Mouse (Mus musculus) mouse embryonic stem cell (cell line): ENCODE results near the gene Map2k2.

ENCODE experiments used
- in situ Hi-C, 2 experiments: fragments of 300-500 bp; cut with MboI; formaldehyde crosslinking; loops; 1 replicate in 1 of 2; 3 replicates in 1 of 2; pipeline ENCODE4 v1.14.3; 2019 to 2020; ENCODE audit warnings: low sequenced_read_pairs in 2 of 2, low pct_unique_long_range_greater_than_20kb in 1 of 2, mixed read lengths in 1 of 2; ENCODE audit not compliant: unreplicated experiment in 1 of 2

Gene Map2k2

DNA sequence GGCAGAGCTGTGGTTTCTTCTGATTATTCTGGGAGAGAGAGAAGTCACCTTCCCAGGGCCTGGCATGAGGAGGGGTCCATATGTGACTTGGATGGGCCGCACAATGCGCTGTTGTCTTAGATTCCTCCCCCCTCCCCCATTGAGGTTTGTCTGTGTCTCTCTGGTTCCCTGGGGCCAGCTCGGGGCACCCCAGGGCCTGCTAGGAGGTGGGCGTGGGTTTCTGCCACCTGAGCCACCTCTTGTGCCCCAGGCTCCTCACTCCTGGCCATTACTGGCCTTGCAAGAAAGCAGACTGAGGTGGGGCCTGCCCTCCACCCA is 33.8 kb downstream of the Map2k2 start:
- in situ Hi-C loops = no loop called here

DNA sequence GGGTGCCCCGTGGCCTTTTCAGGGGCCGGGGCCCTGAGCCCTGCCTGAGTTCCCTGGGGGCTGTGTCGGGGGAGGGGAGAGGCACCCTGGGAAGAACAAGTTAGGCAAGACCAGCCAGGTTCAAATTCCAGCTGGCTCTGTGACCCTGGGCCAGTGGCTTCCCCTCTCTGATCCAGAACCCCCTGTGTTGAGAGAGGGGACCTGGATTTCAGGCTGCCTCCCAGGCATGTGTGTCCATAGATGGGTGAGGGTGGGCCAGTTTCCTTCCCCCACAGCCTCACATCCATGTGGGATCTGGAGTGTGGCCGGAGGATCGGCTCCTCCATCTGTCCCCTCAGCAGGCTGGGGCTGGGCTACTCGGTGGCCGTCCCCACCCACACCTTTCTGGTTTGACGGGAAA is 34.3 kb downstream of the Map2k2 start:
- in situ Hi-C loops = no loop called here

DNA sequence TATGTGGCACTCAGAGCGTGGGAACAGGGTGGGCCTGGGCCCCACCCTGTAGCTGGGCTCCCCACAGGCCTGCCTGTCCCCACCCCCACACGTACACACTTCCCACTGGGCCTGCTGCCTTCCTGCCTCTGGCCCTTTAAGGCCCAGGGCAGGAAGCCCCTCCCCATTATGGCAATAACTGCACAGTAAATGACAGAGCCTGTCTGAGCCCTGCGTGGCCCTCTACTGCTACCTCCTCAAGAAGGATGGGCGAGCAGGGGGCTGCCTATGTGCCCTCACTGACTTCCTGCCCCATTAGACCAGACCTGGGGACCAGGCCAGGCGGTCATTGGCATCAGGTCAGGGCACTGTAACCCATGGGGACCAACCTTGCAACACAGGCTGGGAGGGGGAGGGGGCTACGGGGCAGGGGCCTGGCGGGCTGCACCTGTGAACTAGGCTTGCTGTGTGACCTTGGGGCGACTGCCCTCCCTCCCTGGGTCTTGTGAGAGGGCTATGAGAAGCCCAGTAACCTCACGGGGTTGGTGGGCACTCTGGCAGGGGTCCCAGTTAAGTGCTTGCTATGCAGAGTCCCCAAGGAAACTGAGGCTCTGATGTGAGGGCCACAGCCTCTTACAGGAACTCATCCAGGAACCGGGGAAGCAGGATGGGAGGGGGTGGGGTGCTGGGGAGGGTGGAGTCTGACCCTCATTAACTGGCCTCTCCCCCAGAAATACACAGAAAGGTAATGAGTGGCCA is 35.2 kb downstream of the Map2k2 start:
- in situ Hi-C loops = no loop called here

DNA sequence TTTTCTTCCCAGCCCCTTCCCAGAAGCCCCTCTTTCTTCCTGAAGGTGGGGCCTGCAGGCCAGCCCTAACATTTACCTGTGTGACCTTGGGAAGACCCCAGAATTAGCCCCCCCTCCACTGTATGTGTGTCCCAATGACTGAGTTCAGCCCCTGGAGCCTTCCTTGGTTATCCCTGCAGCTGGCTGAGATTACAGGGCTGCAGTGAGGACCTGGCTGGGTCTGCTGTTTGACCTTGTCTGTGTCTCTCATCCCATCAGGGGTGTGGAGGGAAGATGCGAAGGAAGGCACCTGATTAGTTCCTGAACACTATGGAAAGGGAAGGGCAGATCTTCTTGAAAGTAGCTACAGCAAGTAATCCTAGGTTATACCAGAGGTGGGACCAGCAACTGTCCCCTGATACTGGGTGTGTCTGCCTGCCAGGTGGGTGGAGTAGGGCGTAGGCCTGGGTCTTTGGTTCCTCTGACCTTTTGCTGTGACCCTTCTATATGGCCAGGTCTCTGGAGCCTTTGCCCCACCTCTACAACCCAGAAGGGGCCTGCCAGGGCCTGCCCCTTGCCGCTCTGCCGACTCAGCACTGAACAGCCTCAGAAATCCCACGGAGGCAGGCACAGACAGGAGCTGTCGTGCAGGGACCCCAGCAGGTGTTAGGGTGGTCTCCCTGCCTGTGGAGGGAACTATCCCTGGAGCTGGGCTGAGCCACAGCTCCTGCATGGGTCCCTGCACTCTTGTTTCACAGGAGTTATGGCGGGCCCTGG is 35.9 kb downstream of the Map2k2 start:
- in situ Hi-C loops = no loop called here

DNA sequence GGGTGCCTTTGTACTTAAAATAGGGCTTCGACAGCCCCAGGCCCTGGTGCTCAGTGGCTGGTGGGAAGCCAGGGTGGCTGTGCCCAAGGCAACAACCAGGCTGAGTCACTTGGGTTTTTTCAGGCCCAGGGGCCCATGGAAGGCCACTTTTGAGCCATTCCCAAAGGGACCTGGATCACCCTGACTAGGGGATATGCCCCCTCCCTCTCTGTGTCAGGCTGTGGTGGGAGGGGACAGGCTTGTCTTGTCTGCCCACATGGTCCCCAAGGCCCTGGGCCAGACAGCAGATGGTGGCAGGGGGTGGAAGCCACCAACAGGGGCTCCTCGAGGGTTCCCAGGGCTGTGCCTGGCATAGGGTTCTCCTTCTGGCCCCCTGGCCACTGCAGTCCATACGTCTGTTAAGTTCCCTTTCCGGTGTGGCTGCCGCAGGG is 36.9 kb downstream of the Map2k2 start:
- in situ Hi-C loops = no loop called here

DNA sequence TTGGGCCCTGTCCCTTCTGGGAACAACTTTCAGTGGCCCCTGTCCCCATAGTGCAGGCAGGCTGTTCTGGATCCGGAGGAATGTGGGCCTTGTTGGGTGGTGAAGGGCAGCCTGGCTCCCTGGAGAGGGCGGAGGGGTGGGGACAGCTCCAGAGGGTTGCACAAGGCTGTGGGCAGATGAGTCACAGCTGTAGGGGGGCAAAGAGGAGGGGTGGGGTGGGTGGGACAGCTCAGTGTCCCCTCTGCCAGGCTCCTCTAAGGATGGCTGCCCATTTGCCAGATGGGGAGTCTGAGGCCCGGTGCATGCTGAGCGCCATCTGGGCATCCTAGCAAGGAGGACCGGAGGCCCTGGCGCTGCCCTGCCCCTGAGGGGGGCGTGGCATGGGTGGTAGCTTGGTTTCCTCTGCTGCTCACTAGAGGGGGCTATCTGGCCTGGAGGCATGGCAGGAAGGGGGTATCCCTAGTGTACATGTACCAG is 37.5 kb downstream of the Map2k2 start:
- in situ Hi-C loops = no loop called here

DNA sequence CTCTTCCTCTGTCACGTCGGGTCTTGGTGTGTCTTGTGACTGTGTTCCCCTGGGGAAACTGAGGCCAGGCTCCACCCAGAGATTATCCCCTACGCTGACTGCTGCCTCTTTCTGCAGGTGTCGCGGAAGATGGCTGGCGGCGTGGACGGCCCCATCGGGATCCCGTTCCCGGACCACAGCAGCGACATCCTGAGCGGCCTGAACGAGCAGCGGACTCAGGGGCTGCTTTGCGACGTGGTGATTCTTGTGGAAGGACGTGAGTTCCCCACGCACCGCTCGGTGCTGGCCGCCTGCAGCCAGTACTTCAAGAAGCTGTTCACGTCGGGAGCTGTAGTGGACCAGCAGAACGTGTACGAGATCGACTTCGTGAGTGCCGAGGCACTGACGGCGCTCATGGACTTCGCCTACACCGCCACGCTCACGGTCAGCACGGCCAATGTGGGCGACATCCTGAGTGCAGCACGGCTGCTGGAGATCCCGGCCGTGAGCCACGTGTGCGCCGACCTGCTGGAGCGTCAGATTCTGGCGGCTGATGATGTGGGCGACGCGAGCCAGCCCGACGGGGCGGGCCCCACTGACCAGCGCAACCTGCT is 38.2 kb downstream of the Map2k2 start:
- in situ Hi-C loops = no loop called here

DNA sequence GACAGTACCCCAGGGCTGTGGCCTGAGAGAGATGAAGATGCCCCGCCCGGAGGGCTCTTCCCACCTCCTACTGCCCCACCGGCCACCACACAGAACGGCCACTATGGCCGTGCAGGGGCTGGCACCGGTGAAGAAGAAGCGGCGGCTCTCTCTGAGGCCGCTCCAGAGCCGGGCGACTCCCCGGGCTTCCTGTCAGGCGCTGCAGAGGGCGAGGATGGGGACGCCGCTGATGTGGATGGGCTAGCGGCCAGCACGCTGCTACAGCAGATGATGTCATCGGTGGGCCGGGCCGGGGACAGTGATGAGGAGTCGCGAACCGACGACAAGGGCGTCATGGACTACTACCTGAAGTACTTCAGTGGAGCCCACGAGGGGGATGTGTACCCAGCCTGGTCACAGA is 39.0 kb downstream of the Map2k2 start:
- in situ Hi-C loops = no loop called here

DNA sequence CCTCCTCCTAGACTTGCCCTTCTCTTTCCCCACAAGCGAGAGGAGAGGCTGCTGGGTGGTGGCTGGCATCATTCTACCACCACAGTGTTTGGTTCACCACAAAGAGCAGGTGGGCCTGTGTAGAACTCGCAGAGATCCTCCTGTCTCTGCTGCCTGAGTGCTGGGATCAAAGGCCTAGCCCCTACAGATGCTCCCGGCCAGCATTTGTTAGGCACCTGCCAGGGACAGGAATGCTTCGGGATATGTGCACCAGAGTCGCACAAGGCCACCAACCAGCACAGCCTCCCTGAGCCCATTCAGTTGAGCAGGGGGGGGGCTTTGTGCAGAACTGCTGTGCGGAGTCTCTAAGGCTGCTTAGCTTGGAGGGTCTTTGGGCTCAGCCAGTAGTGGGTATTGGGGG is 39.6 kb downstream of the Map2k2 start:
- in situ Hi-C loops = no loop called here

DNA sequence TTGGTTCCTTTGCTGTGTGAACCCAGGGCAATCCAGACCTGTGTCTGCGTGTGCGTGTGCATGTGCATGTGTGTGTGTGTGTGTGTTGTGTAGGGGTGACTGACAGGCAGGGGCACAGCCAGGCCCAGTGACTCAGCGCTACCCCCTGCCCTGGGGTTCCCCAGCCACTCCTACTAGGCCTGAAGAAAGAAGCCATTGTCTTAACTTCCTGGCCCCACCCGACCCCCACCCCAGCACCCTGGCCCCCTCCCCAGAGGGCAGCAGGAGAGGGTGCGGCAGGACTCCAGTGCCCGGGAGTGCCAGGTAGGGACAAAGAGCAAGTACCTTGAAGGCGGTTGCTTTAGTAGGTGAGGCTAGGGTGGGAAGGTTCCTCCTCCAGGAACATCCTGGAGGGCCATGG is 40.1 kb downstream of the Map2k2 start:
- in situ Hi-C loops = no loop called here

DNA sequence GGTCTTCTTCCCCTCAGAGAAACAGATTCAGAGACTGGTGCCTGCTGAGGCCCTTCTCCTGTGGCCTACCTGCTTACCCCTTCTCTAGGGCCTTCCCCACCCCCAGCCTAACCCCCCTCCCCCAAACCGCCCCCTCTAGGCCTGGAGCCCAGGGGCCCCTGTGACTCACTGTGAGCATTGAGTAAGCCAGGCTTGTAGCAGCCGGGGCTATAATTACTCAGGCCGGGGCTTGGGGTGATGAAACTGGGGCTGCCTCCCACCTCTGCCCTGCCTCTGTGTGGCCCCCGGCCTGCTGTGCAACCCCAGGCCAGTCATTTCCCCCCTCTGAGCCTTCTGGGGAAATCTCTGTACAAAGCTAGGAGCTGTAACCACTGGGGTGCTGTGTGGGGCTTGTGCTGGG is 40.6 kb downstream of the Map2k2 start:
- in situ Hi-C loops = no loop called here

DNA sequence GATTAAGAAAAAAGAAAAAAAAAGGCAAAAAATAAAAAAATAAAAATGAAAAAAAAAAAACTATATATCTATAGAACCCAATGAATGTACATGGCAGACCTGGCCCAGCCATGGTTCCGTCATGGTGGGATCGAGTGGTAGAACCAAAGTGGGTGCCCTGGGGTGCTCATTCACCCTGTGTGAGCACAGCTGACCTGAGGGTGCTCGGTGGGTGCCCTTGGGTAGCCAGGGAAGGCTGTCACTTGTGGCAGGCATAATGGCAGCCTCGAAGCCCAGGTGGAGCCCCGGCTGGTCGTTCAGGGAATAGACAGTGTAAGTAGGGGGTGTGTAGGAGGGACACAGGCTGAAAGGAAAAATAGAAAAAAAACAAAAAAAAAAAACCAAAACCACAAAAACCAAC is 45.5 kb downstream of the Map2k2 start:
- in situ Hi-C loops = no loop called here

DNA sequence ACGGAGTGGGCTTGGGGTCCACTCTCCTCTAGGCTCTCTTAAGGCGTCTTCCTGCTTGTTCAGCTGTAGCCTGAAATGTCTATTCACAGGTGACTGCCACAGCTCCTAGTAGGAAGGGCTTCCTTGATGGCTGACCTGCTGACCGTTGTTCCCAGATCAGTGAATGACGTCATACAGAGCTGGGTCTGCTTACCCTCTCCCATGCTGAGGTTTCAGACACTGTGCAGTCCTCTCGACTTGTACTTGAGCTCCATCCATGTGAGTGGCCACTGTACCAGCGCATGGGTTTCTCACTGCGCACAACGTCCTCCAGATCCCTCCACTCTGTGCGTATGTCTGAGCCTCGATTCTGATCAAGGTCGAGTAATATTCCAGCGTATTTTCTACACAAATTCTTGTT is 46.9 kb downstream of the Map2k2 start:
- in situ Hi-C loops = no loop called here

DNA sequence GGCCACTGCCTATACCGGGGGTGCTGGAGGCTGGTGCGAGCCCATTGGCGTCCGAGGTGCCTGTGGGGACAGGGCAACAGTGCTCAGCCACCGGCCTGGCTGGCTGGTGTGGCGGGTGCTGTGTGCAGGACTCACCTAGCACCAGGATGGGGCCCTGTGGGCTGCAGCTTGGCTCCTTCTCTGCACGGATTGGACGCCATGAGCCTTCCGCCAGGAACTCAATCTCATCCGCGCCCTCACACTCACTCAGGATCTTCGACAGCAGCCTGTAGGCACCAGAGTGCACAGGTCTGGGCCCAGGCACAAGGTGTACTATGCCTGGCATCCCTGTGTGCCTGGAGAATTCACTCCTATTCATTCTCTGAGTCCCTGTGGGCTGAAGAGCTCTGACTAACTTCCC is 48.6 kb downstream of the Map2k2 start:
- in situ Hi-C loops = no loop called here

DNA sequence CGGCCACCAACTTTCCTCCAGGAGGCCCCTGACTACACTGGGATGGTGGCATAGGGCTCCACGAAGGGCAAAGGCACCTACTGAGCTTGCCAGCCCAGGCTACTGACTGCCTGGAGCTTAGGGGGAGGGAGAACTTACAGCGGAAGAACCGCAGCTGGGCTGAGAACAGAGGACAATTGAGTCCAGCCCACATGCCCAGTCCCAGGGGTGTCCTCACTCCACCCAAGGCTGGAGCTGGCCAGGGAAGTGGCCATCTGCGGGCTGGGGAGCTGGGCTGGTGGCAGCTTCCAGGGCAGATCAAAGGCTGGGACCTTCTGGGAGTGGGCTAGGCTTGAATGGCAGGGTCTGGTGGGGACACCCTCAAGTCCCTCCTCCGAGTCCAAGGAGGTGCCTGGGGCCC is 49.0 kb downstream of the Map2k2 start:
- in situ Hi-C loops = no loop called here

DNA sequence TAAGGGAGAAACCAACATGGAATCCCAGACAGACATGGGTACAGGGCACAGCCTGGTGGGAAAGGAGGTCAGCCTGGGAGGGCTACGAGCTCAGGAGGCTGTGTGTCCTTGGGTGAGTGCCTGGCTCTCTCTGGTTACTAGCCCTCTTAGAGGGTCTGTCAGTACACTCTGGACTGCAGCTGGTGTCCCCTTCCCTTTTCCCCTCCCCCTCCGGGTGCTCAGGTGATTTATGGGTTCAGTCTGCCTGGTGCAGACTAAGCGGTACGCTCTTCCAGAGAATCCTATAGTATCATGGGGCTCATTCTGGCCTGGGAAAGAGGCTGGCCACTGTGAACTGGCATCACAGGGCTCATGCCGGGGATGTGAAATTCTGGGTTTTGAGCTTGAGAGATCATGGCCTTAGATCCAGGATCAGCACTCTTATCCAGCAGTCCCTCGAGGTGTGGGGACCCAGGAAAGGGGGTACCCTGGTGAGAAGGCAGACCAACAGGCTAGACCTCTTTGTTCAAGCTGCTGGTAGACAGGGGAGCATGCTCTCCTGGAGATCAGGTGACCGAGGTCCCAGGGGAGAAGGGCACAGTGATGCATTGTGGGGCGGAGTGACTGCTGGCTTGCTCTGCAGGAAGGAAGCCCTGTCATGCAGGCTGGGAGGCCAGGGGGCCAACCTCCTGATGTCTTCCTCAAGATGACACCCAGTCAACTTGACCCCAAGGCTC is 56.0 kb downstream of the Map2k2 start:
- in situ Hi-C loops = no loop called here

DNA sequence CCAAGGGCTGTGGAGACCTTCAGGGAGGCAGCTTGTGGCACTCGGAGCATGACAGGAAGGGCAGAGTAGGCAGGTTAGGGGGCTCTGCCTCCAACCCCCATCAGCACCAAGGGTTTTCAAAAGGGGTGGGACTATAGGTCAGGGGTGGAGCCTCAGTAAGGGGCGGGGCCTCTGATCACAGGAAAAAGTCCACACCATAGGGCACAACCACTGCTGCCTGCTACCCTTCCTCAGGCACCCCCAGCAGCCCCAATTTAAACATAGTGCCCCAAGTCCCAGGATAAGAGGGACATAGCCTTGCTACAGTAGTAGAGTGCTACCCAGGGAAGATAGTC is 56.6 kb downstream of the Map2k2 start:
- in situ Hi-C loops = no loop called here

DNA sequence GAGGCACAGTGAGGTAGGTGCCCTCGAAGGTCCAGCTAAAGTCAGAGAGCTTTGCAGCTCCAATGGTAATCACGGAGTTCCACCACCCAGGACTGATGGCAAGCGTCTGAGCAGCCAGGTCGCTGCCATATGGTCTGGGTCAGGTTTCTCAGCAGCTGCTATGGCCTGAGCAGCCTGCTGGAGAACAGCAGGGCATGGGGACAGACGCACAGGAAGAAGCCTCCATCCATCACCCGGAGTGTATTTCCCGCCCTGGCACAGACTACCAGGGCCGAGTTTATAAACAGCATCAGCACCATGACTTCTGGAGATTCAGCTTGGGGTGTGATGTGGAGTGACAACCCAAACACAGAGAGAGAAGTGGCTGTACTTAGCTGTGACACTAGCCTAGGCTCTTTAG is 59.4 kb downstream of the Map2k2 start:
- in situ Hi-C loops = no loop called here
